Mouse (Mus musculus) midbrain, postnatal 0 days (tissue): ENCODE measurements at regions not wholly inside any gene's neighbourhood (a gene's known extent, or its start where the extent isn't known, plus 50 kb on each side); places are given as distances from the start of the nearest gene placed in this dataset.

Source experiments
- ATAC-seq: fragments of 200-750 bp; cut with Nextera tagmentation; 2 replicates; pipeline ENCODE4 v1.8.0; 2017; ENCODE audit warnings: moderate number of reproducible peaks, mild to moderate bottlenecking, moderate TSS enrichment, moderate library complexity; ENCODE audit not compliant: low FRiP score
- DNase-seq: peaks from one replicate; pipeline ENCODE4 v3.0.0-alpha.2; 2015; ENCODE audit warnings: low spot score
- H3K27ac ChIP-seq: fragments of 300-500 bp; sonication (generic); 2 replicates; pipeline ENCODE4 v1.5.1; 2014; ENCODE audit warnings: low read depth, mild to moderate bottlenecking, low read length, mixed read lengths
- H3K27me3 ChIP-seq: fragments of 300-500 bp; sonication (generic); 2 replicates; pipeline ENCODE4 v1.6.1; 2014; ENCODE audit warnings: low read length, control low read depth, mixed read lengths; ENCODE audit not compliant: insufficient read depth
- H3K36me3 ChIP-seq: fragments of 300-500 bp; sonication (generic); 2 replicates; pipeline ENCODE4 v1.6.1; 2014; ENCODE audit warnings: low read length, control low read depth, mixed read lengths; ENCODE audit not compliant: insufficient read depth
- H3K4me1 ChIP-seq: fragments of 300-500 bp; sonication (generic); 2 replicates; pipeline ENCODE4 v1.6.1; 2014; ENCODE audit warnings: mild to moderate bottlenecking, control low read depth, antibody characterized with exemption, low read length, mixed read lengths; ENCODE audit not compliant: insufficient read depth
- H3K4me2 ChIP-seq: fragments of 300-500 bp; sonication (generic); 2 replicates; pipeline ENCODE4 v1.6.1; 2014; ENCODE audit warnings: low read depth, mild to moderate bottlenecking, low read length, mixed read lengths; ENCODE audit not compliant: poor library complexity, severe bottlenecking
- H3K4me3 ChIP-seq: fragments of 300-500 bp; sonication (generic); 2 replicates; pipeline ENCODE4 v1.5.1; 2014; ENCODE audit warnings: low read depth, mild to moderate bottlenecking, low read length, moderate library complexity
- H3K9ac ChIP-seq: fragments of 300-500 bp; sonication (generic); replicated peaks from 2 replicates; pipeline ENCODE4 v1.6.1; 2014; ENCODE audit warnings: mild to moderate bottlenecking, low read length, moderate library complexity, mixed read lengths; ENCODE audit not compliant: poor library complexity, severe bottlenecking
- H3K9me3 ChIP-seq: fragments of 300-500 bp; sonication (generic); 2 replicates; pipeline ENCODE4 v1.6.1; 2016; ENCODE audit warnings: low read length, control low read depth
- CTCF ChIP-seq: IDR thresholded peaks from 2 replicates; pipeline ENCODE4 v1.5.1; 2016; ENCODE audit warnings: antibody characterized with exemption, mild to moderate bottlenecking
- WGBS: fragments of 180-500 bp; shearing (Covaris S2); extraction: QIAGEN DNeasy Blood & Tissue Kit; methylation state at CpG from one replicate; pipeline ENCODE4 v1.1.7; 2014; 5-methylcytosine and 5-hydroxymethylcytosine counted together

DNA sequence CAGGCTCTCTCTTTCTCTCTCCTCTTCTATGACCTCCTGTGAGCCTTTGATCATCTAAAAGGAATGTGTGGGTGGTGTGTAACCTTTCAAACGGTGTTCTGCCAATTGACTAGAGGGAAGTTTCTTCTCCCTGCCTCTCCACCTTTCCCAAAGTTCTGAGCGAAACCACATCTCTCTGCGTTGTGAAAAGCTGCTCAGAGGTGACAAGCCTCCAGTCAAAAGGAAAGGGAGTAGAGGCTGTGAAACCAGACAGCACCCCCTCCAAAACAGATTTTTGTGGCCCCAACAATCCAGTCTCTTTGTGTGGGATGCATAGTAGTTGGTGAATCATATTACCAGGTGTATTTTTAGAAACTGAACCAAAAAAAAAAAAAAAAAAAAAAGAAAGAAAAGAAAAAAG lies 178.5 kb upstream of the Erbb4 start:
- no peak for ATAC-seq
- 42% methylated on average over 3 of the region's 3 CpGs for WGBS

DNA sequence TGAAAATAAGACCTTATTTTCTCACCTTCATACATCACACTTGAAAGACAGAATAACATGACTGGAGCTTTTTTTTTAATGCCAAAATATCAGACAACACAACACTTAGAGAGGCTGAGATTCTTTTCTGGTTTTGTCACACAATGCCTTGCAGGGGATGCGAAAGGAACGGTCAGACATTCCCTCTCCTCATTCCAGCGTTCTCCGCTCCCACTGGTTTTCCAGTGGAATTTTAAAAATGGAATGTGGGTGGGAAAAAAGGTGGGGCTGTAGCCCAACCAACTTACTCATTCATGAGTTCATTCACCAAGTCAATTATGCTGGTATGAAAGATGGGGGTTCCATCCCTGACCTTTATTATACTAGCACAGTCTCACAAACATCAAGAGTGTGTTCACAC lies 169.6 kb upstream of the Erbb4 start:
- H3K27ac ChIP-seq = no peak overlapping the region
- 84% methylated on average over 4 of the region's 4 CpGs for WGBS
- TF ChIP-seq CTCF = no peak
- ATAC-seq = no peak
- no peaks in the 10 kb centered on the region for H3K9me3 ChIP-seq
- H3K4me3 ChIP-seq = no peak overlapping the region
- H3K4me1 ChIP-seq = no peaks in the 10 kb centered on the region
- H3K36me3 ChIP-seq = no peaks in the 10 kb centered on the region
- H3K4me2 ChIP-seq = no peak overlapping the region
- no peak for DNase-seq
- H3K27me3 ChIP-seq = no peaks in the 10 kb centered on the region
- no peak overlapping the region for H3K9ac ChIP-seq

More for the DNA sequence above, 178.5 kb upstream of the Erbb4 start:
- Histone ChIP-seq H3K36me3 (no peaks in the 10 kb centered on the region), H3K27ac (no peak overlapping the region), H3K4me1 (no peaks in the 10 kb centered on the region), H3K27me3 (no peaks in the 10 kb centered on the region), H3K9me3 (no peaks in the 10 kb centered on the region), H3K4me2 (no peak overlapping the region), H3K9ac (no peak overlapping the region), H3K4me3 (no peak overlapping the region)
- DNase-seq = no peak
- TF ChIP-seq CTCF = no peak

DNA sequence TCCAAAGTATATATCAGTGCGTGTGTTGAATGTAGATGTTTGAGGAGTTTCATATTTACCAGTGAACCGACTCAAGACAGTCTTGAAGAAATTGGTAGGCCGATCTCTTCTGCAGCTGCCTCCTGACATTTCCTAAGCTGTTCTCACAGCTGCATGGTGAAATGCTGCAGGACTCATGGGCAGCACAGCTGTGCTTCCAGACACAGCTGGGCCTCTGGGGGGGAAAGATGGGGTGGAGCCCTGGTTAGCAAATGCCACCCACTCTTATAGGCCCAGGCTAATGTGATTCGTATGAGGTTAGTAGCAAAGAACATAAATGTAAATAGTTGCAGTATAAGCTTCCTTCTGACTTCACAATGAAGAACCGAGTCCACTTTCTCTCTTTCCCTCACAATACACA lies 139.8 kb upstream of the Erbb4 start:
- H3K27ac ChIP-seq = no peak overlapping the region
- 76% methylated on average over 5 of the region's 5 CpGs for WGBS
- no peaks in the 10 kb centered on the region for H3K4me1 ChIP-seq
- no peak for ATAC-seq
- DNase-seq = no peak
- TF ChIP-seq CTCF = no peak
- no peaks in the 10 kb centered on the region for H3K9me3 ChIP-seq
- no peak overlapping the region for H3K9ac ChIP-seq
- H3K4me3 ChIP-seq = no peak overlapping the region
- H3K4me2 ChIP-seq = no peak overlapping the region
- H3K27me3 ChIP-seq = no peaks in the 10 kb centered on the region
- H3K36me3 ChIP-seq = no peaks in the 10 kb centered on the region

DNA sequence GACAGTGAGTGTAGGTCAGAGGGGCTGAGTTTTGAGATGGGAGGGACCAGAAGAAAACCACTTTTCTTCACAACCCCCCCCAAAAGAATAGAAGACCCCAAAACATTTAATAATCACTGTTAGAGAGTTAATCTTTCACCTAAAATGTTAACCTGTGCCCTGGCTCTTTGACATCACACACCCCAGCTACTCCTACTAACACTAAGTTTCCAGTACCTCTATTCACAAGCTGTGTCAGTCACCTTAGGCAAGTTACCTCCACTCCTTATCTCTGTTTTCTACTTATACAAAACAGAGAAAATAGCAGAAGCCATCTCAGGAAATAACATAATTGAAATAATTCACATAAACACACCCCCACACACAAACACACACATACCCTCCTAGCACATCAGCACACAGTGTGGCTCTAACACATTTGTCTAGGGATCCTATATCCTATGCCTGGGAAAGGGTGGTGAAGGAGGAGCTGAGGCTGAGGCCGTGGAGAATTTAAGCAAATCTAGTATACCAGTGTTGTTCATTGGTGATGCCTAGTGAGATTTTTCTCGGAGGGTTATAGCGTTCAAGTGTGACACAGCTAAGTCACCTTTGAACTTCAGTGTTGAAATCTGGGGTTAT lies 134.5 kb upstream of the Erbb4 start:
- H3K27me3 ChIP-seq = no peaks in the 10 kb centered on the region
- peak overlapping the region; percentile 35 for H3K4me3 ChIP-seq
- no peaks in the 10 kb centered on the region for H3K9me3 ChIP-seq
- DNase-seq (no peak), ATAC-seq (no peak)
- H3K4me1 ChIP-seq = no peaks in the 10 kb centered on the region
- WGBS = 72% methylated on average over 3 of the region's 3 CpGs
- H3K36me3 ChIP-seq = no peaks in the 10 kb centered on the region
- no peak for TF ChIP-seq CTCF
- 0 out of 2 replicates have a peak overlapping the region, but pooled peaks have one; percentile 32 for H3K27ac ChIP-seq
- peak overlapping the region; percentile 51 for H3K9ac ChIP-seq
- H3K4me2 ChIP-seq = peak overlapping the region; percentile 58

DNA sequence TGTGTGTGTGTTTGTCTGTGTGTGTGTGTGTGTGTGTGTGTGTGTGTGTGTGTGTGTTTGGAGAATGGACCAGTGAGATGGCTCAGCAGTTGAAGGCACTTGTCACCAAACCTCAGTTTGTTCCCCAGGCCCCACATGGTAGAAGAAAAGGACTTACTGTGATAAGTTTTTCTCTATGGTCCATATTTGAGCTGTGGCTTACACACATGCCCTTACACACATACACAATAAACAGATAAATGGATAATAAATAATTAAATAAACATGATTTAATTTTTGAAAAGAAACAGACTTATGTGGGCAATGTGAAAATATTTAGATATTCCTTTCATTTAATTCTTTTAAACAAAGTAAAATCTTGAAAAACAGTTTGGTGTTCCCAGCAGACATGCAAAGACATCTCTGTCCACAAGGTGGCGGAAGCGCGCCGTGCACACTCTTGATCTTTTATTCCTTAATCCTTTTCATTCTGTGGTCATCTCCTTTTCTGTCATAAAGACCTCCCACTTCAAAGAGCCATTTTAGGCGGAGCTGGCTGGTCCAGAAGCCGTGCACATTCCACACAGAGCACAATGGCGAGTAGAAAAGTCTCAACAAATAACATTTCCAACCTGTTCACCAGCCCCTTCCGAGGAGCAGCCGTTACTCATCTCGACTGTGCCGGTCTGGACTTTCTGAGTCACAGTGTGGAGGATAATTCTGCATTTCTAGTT lies 133.8 kb upstream of the Erbb4 start:
- Histone ChIP-seq H3K9me3 (no peaks in the 10 kb centered on the region), H3K27me3 (no peaks in the 10 kb centered on the region), H3K36me3 (no peaks in the 10 kb centered on the region), H3K27ac (0 out of 2 replicates have a peak overlapping the region, but pooled peaks have one; percentile 32), H3K4me2 (peak overlapping the region; percentile 58), H3K4me3 (peak overlapping the region; percentile 35), H3K9ac (peak overlapping the region; percentile 51), H3K4me1 (no peaks in the 10 kb centered on the region)
- peak; percentile 97 for TF ChIP-seq CTCF
- 5% methylated on average over 11 of the region's 11 CpGs for WGBS
- DNase-seq (peak; percentile 82), ATAC-seq (peak; percentile 89)

DNA sequence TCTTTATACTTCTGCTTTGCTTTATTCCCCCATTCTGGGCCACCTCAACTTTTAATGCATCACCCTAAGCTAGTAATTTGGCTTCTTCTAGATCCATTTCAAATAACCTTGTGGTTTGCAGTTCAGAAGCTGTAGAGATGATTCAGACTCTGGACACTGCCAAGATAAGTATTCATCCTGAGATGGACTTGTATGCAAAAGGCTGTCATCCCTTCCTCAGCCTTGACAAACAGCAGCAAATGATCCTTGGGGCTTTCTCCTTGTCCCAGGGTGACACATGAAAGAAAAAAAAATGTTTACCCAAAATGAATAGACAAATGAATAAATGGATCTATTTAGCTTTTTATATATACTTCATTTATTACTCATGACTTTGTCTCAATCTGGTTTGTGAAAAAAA lies 120.0 kb upstream of the Erbb4 start:
- H3K9me3 ChIP-seq = no peaks in the 10 kb centered on the region
- no peak overlapping the region for H3K4me3 ChIP-seq
- no peak overlapping the region for H3K9ac ChIP-seq
- no peaks in the 10 kb centered on the region for H3K36me3 ChIP-seq
- no peak overlapping the region for H3K27ac ChIP-seq
- no peak for TF ChIP-seq CTCF
- no peaks in the 10 kb centered on the region for H3K27me3 ChIP-seq
- H3K4me2 ChIP-seq = no peak overlapping the region
- ATAC-seq (no peak), DNase-seq (no peak)
- H3K4me1 ChIP-seq = no peaks in the 10 kb centered on the region
